Mouse (Mus musculus) thymus, adult 2 months (tissue): ENCODE data around the gene Sema5b.

ENCODE experiments used
- CTCF ChIP-seq: fragments of 200-500 bp; IDR thresholded peaks from 2 replicates; pipeline ENCODE4 v1.5.1; 2012; ENCODE audit warnings: mild to moderate bottlenecking, control low read depth, low read length, moderate library complexity, borderline replicate concordance; ENCODE audit not compliant: control insufficient read depth, poor library complexity, insufficient read depth; ENCODE audit errors: extremely low read depth
- POLR2A ChIP-seq: fragments of 200-500 bp; IDR thresholded peaks from 2 replicates; pipeline ENCODE4 v1.6.1; 2012; ENCODE audit warnings: mild to moderate bottlenecking, low read length, control low read depth, moderate library complexity; ENCODE audit not compliant: control insufficient read depth, poor library complexity, insufficient read depth; ENCODE audit errors: extremely low read depth

GRCm38 (mm10) chr16:35587866-35588465 is 47.0 kb downstream of the Sema5b start:
- no peak for TF ChIP-seq POLR2A
- no peak for TF ChIP-seq CTCF
